Mouse (Mus musculus): ENCODE measurements around the gene Fto.
A peak's percentile ranks its signal among the peaks of the same experiment; 100 is the strongest.

The Fto gene

DNA sequence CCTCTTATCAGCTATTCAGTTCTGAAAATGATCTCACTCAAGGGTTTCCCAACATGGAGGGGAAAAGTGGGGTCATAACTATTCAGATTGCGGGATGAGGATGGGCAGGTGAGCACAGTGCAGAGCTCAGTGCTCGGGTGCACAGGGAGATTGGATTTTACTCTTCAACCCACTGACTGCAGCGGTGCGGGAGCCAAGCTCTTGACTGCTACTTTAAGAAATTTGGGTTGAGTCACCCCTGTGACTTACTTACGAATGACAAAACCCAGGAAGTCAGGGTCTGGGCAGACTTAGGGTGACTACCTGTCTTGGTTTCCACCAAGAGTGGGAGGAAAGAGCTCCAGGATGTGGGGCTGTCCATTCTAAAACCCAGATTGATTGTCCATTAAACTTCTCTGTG lies 142.3 kb downstream of the Fto start:
- DNase-seq (ENCODE audit: low spot score) = no peak

DNA sequence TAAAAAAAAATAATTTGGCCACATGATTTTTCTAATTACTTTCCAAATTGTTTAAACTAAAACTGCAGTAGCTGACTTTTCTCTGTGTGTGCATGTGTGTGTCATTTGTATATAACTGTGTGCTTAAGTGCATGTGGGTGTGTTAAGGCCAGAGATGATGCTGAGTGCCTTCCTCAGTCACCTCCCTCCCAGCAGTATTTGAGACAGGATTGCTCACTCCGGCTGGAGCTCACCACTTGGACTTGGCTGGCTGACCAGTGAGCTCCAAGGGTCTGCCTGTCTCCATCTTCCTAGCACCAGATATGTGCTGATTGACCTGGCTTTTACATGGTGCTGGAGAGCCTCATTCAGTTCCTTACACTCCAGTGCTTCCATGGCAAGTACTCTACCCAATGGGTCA lies 144.7 kb downstream of the Fto start:
- no peak for DNase-seq (ENCODE audit: low spot score)

DNA sequence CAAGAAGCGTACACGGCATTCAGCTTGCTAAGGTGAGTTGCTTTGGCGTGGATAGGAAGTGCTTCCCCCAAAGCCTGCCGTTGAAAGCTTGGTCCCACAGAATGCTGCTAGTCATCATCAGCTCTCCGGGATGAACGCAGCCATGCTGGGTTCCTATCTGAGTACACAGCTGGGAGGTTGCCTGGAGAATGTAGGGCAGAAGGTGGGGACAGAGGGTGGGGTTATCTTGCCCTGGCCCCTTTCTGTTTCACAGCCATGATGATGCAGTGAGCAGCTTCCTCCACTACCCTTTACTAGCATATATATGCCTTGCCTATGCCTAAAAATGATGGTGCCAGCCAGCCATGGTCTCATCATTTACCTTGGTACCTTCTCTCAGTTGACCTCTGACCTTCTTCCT lies 147.6 kb downstream of the Fto start:
- no peak for DNase-seq (ENCODE audit: low spot score)

DNA sequence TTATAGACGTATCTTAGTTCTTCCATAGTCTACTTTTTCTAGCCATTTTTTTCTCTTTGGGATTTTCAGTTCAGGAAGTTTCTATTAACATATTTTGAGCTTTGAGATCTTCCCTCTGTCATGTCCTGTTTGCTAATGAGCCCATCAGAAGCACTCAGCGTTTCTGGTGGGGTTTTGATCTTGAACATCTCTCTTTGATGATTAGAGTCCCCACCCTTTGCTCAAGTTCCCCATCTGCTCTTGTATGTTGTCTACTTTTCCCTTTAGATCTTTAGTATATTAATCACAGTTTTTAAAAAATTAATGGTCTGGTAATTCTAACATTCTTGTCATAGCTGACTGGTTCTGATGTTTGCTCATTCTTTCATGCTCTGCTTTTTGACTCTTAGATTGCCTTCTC lies 150.4 kb downstream of the Fto start:
- peak; percentile 12 for DNase-seq (ENCODE audit: low spot score)

DNA sequence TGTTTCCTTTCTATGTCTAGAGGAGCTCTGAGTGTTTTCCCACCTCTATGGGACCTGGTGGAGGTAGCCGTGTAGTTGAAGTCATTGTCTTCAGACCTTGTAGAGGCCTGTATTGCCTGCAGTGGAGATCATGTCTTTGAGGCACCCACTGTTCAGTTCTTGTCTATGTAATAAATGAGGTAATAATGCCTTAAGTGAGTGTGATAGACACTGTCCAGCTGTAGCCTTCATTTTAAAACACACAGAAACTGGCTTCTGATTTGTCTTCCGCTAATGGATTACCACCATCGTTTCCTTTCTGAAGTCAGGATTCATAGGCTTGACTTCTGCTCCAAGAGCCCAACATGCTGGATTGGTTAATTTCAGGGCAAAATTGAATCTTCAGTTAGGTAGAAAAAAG lies 154.1 kb downstream of the Fto start:
- DNase-seq (ENCODE audit: low spot score) = no peak

DNA sequence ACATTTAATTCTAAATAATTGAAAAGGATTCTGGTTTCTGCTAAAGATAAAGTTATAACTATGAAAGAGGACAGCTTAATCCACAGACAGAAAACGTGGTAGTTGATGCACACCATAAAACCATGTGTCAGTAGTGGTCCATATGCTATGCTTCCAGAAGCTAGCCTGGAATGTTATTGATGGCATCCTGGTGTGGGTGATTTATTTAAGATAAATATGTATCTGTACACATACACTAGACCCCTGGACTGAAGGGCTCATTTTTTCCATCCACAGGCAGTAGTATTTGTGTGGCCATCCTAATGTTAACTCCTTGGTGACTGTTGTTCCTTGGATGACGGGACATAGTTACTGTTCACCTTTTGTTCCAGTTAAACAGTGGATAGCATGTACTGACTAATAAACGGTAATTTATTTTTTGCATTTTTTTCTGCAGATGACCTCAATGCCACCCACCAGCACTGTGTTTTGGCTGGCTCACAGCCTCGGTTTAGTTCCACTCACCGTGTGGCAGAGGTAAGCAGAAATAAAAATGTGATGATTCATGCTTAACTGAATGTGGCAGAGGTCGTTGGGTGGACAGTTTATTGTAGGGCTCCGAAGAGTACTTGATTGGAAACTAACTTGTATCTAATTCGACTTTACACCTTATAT lies 154.7 kb downstream of the Fto start:
- DNase-seq (ENCODE audit: low spot score) = no peak

DNA sequence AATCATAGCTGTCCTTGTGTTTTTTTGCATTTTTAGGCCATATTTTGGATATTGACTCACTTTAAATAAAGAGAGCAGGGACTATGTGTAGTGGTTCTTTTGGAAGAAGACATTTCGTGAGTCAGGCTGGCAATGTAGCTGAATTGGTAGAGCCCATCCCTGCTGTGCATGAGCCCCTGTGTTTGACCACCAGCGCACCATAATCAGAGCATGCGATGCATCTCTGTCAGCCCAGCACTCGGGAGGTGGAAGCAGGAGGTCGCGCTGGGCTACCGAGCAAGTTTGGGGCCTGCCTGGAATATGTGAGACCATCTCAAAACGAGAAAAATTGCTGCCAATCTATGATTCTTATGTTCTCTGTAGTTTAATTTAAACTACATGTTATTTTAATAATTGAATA lies 156.1 kb downstream of the Fto start:
- DNase-seq (ENCODE audit: low spot score) = no peak

DNA sequence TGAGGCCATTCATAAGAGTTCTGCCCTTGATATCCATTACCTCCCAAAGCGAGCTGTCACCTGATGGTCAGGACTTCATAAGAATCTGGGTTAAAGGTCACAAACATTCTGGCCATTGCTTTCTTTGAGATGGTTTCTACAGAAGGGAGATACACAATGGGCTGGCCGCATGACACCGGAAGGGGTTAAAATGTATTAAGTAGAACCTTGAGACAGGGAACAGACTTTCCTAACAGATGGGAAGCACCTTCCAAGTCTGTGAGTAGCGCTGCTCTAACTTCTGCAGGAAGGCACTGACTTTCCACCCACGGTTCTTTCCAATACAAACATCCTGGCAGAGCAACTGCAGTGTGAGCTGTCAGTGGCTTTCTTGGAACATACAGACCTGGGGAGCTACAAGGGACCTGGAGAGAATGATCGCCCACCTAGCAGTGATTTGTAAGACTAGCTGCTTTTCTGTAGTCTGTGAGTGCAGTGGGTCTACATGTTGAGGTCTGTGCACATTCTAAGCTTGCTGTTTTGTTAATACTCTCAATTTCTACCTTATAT lies 161.5 kb downstream of the Fto start:
- no peak for DNase-seq (ENCODE audit: low spot score)

DNA sequence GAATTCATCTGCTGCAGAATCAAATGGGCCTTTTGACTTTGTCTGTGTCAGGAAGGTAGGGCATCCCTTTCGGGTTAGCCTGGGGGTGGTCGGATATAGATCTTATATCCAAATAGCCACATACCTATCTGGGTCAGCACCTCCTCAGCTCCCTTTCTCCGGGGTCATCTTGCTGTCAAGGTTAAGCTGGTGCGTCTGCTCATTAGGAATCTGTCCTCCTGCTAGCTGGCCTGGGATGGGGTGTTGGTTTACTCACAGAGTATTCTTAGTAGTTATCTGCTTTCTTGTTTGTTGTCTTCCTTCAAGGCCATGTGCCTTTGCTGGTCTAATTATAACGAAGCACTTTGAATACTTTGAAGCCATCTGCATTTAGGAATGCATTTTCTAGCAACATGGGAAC lies 163.7 kb downstream of the Fto start:
- DNase-seq (ENCODE audit: low spot score) = no peak

DNA sequence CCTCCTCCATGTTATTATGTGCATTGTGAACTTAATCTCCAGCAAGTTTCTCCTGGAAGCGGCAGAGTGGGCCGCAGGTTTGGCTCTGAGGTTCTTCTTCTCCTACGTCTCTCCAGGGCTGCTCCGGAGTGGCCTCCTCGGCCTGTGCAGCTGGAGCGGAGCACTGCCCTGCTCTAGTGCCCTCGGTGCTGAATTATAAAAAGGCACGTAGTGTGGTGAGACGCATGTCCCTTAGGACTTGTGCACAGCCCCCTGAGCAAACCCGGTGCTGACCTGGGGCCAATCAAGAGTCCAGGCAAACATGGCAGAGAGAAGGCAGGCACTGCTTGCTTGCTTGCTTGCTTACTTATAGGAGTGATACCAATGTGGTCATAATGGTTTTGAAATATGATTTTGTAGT lies 164.1 kb downstream of the Fto start:
- no peak for DNase-seq (ENCODE audit: low spot score)

DNA sequence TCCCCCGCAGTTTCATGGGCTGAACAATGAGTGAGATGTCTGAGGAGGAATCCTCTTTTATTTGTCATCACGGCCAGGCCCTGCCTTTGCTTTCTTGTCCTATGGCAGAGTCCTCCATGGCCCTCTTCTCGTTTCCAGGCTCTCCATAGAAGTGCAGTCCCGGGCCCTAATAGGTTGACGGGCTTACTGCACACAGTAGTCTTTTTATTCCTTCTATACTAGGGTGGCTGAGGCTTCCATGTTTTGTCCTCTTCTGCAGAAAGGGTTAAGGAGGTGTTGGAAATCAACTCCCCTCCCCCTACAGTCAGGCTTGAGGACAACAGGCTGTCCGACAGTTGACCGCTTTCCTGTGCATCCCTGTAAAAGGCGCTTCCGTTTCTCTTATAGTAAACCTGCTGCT lies 169.2 kb downstream of the Fto start:
- DNase-seq (ENCODE audit: low spot score) = no peak

DNA sequence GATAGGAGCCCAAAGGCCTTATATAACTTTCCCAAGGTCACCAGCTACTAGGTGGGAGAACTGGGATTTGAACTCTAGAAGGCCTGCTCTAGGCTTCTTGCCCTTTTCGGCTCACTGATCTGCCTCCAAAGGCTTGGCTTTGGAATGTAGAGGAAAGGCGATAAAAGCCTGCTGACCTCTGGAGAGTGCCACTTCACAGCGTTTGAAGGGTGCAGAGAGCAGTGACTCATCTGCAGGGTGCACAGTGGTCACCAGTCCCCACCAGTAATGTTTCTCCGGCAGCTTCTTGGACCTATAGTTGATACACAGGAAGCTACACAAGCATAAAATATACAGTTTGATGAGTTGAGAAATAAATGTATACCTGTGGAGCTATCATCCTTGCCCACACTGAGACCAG lies 173.1 kb downstream of the Fto start:
- no peak for DNase-seq (ENCODE audit: low spot score)

DNA sequence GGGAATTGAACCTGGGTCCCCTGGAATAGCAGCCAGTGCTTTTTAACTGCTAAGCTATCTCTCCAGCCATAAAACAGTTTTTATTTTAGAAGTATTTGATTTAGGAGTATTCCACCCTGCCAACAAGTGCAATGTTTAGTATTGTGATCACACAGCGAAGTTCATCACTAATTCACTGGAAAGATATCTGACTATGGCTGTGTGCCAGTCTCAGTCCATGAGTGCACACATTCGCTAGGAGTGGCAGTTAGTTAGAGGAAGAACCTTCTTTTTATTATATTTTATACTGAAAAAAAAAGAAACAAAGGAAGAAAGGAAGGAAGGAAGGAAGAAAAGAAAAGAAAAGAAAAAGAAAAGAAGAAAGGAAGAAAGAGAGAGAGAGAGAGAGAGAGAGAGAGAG lies 174.1 kb downstream of the Fto start:
- no peak for DNase-seq (ENCODE audit: low spot score)

DNA sequence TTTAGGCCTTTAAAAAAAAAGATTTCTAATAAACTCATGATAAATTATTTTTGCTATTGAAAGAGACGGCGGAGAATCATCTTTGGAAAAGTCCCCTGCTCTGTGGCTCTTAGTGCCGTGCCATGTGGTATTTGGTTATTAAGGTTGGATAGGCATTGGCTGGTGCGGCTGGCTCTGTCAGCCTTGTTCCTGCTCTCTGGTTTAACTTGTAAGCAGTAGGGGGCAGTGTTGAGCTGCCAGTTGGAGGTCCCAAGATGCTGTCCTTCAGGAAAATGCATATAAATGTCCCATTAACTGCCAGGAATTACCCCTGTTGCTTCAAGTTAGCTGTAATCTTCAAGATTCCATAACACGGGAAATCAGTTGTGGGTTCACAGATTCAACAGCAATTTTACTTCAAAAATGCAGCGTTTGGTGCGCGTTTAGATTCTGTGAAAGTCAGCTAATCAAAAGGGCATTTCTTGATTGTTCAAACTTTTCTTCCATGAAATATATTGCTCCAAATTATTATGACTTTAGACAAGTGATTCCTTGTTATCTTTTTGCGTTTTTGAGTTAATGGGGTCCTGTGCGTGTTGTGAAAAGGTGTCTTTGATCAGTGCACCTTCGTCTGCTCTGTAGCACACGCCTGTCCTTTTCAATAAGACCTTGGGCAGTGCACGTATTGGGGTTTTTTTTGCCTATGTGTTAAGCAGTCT lies 174.9 kb downstream of the Fto start:
- DNase-seq (ENCODE audit: low spot score) = peak; percentile 89

DNA sequence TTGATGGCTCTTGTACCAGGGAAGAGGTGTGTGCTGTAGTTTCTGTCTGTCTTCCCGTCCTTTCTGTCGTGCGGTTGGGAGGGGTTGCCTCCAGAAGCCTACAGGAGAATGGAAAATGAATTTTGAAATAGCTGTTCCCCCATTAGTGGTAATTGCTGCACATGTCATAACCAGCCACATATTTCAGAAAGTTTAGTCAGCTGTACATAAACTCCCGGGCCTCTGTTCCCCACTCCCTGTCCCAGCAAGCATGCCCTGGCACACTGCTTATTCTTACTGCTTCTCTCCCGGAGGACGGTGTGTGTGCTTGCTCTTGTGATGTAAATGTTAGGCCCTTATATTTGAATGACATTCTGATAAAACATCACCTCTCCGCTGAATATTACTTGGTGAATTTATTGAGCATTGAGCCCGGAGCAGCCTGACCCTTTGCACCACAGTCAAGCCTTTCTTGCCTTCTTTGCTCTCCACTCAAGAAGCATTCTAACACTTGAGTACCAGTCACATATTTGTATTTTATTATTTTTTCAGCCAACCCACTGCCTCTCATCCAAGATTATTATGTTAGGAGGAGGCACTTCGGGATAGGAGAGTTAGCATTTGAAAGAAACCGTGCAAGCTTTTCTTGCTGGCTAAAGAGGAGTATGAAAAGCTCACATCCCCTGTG lies 175.6 kb downstream of the Fto start:
- DNase-seq (ENCODE audit: low spot score) = peak; percentile 56

DNA sequence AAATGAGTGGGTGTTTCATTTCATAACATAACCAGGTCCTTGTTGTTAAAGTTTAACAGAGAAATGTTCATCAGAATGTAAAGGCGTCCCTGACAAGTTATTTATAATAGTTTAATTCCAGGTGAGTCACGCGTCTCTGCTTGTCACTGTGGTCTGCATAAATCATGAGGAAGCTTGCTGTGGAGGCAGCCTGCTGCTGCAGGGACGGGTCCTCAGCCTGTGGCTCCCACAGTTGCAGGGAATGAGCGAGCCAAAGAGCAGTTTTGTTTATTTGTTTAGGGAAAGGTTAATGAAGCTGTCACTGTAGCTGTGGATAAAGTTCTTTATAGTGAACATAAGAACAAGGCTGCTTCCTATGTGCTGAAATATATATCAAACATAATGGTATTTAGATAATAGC lies 176.7 kb downstream of the Fto start:
- no peak for DNase-seq (ENCODE audit: low spot score)

DNA sequence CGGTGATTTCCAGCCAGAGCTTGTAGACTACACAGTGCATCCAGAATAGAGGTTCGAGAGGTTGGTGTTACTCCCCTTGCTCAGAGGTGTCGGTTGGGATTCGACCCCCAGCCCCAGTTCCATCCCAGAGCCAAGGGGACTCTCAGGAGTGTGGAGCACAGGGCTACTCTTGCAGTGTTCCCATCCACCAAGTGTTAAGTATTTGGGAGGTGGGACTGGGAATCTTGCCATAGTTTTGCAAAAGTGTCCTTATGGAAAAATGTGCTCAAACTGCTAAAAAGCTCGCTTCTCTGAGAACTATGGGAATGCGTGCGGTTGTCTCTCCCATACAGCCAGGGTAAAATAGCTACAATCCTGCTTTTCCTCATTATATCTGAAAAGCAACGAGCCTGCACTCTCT lies 180.0 kb downstream of the Fto start:
- DNase-seq (ENCODE audit: low spot score) = no peak

DNA sequence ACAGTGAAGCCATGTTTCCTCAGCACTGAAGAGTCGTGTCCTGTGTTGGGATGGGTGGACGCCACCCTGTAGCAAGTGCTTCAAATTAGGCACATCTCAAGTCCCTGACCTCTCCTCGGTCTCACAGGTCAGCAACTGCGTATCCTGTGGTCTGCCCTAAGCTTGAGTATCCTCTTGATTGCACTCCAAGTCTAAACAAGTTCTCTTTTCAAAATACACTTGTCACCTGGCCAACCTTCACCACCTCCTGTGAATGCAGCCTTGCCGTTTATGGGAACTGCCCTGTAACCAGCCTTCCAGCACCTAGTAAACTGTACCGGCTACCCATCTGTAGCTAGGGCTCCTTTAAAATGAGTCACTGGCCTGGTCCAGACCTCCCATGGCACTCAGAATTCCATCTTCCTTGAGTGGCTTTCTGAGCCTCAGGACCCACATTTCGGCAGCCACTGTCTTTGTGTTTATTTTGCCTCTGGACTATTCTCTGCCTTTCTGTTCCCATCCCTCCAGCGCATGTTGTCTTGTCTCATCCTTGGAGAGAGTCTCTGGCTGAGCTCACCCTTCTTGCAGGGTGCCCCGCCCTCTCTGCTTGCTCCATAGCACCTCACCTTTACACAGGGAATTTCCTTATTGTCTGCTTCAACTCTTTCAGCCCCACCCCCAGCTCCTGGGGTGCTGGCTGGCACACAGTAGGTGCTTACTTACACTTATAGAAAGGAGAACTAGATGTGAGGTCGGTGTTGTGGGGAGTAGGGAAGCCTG lies 181.4 kb downstream of the Fto start:
- DNase-seq (ENCODE audit: low spot score) = no peak

DNA sequence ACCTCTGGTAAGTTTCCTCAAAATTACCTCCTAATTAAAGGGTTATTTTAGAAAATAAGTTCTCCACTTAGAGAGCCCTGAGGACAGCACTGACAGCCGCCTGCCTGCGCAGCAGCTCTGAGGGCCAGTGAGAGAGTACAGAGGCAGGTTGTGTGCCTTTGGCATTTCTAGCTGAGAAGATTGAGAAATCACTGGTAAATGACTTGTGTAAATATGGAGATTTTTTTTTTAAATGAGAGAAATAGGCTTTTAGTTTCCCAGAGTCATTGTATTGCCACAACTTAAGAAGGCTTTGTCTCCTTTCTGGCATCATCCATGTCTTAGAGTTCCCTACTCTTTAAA lies 181.9 kb downstream of the Fto start:
- DNase-seq (ENCODE audit: low spot score) = no peak

DNA sequence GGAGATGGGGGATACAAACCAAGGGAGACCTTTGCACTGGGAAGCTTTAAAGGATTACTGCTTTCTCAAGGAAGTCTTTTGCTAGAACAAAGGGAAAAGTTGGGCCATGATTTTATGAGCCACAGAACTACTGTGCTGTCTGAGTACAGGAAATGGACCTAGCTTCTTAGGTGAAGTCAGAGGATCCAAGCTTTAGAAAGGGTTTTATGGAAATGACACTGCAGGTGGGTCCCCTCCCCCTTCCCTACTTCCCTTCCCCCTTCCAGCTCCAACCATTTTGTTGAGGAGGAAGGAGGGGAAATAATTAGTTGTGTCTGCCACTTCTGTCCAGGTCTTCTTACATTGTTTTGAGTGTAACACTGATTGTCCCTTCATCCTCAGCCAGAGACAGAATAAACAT lies 182.7 kb downstream of the Fto start:
- DNase-seq (ENCODE audit: low spot score) = no peak

DNA sequence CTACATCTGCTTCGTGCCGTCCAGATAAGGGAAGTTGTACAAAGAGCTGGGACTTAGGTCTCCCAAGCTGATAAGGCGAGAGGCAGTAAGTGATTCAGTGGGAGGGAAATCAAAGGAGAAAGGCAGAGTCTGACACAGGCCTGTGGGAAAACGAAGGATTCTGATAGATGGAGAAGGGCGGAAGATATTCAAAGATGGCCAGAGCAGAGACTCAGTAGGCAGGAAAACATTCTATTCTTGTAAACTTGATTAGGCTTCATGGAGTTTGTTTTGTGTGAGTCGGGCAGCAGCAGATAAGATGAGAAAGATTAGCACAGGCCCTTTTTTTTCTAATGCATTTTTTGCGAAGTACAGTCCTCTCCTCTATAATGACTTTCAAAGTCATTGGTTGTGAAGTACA lies 183.6 kb downstream of the Fto start:
- no peak for DNase-seq (ENCODE audit: low spot score)

DNA sequence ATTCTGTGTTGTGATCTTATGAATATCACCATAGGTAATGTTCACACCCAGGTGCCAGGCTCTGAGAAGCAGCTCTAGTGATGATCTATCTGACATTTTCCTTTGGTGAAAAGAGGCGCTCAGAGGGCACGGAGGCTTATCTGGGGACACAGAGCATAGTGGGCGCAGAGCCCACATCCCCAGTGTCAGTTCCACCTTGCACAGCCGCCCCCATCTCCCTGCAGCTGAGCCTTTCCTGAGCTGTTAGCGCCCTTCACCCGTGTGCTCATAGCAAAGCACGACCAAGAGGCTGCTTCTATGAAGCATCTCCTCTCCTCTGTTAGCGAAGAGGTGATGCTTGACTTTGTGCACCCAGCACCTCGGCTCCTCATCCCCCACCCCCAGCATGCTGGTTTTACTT lies 185.3 kb downstream of the Fto start:
- no peak for DNase-seq (ENCODE audit: low spot score)

DNA sequence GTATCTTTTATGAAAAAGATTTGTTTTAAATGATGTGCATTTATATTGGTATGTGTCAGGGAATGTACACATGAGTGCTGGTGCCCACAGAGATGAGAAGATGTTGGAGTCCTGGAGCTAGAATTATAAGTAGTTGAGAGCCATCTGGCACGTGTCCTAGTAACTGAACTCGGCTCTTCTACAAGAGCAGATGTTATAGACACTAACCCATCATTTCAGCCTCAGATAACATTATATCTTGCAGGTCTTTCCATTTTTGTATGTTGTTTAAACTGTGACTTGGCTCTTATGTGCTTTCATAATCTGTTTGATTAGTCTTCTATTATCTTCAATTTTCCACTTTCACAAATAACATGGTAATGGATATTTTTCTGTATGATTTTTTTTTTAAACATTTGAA lies 186.0 kb downstream of the Fto start:
- DNase-seq (ENCODE audit: low spot score) = no peak
